9 mouse cellular contexts compared by ENCODE assay signal in genomic region chr9:41072786-41073185, GRCm38 (mm10).
DNase-seq lines count a peak whose midpoint lies in the region; ATAC-seq and TF ChIP-seq lines count a peak whose summit lies in the region.
"Had no signal": no experiment of that assay in that cellular context is flagged by ENCODE, and none has a peak within 500 bp of the region (broad histone marks: within the 10 kb centered on the region; RNA-seq: fewer than 3 reads in every experiment).

No protein-coding gene starts in this region.

- ATAC-seq in lung, postnatal 0 days: peak; percentile 49
- ATAC-seq in hindbrain, embryonic 13.5 days (ENCODE audit: low FRiP score): no peak
- ATAC-seq: midbrain, embryonic 13.5 days had no signal

- no peaks in the 10 kb centered on the region for H3K9me3 ChIP-seq in lung, postnatal 0 days (ENCODE audit: low read length)
- no peaks in the 10 kb centered on the region for H3K9me3 ChIP-seq in megakaryocyte, embryonic 14.5 days
- no peaks in the 10 kb centered on the region for H3K9me3 ChIP-seq in hindbrain, embryonic 13.5 days
- H3K9me3 ChIP-seq: midbrain, embryonic 13.5 days had no signal

- 62% methylated on average over 6 of the region's 6 CpGs for WGBS in lung, postnatal 0 days
- WGBS in hindbrain, embryonic 13.5 days: 87% methylated on average over 6 of the region's 6 CpGs

- H3K4me3 ChIP-seq in lung, postnatal 0 days (ENCODE audit: low read depth, low read length): no peak overlapping the region
- peak overlapping the region; percentile 92 for H3K4me3 ChIP-seq in megakaryocyte, embryonic 14.5 days (replicated peaks)
- H3K4me3 ChIP-seq in hindbrain, embryonic 13.5 days: no peak overlapping the region
- H3K4me3 ChIP-seq: midbrain, embryonic 13.5 days had no signal

- TF ChIP-seq EP300 in lung, postnatal 0 days (IDR thresholded peaks at IDR 0.05): no peak

- no peak overlapping the region for H3K4me2 ChIP-seq in lung, postnatal 0 days (replicated peaks; ENCODE audit: low read depth, low read length)
- H3K4me2 ChIP-seq in hindbrain, embryonic 13.5 days: no peak overlapping the region
- H3K4me2 ChIP-seq: midbrain, embryonic 13.5 days had no signal

- H3K27me3 ChIP-seq in lung, postnatal 0 days (replicated peaks; ENCODE audit: insufficient read depth, low read length): no peaks in the 10 kb centered on the region
- H3K27me3 ChIP-seq in megakaryocyte, embryonic 14.5 days (replicated peaks): no peaks in the 10 kb centered on the region
- H3K27me3 ChIP-seq in hindbrain, embryonic 13.5 days: no peaks in the 10 kb centered on the region
- H3K27me3 ChIP-seq: midbrain, embryonic 13.5 days had no signal

- no peak for DNase-seq in lung, postnatal 0 days (ENCODE audit: low spot score)
- no peak for DNase-seq in lung, postnatal 14 days
- DNase-seq in c-Kit-positive CD71-positive TER-119-positive erythroid progenitor cells, embryonic 14.5 days (ENCODE audit: low spot score): peak; percentile 68
- peak; percentile 55 for DNase-seq in thymus, postnatal 14 days
- DNase-seq in urinary bladder, postnatal 4 days (ENCODE audit: low spot score in 2 of 2): no peak
- no peak for DNase-seq in Muller cell, postnatal 12 days (ENCODE audit: inconsistent ontology term)

- 0 out of 2 replicates have a peak, but pooled peaks cover 3% of the 10 kb centered on the region for H3K4me1 ChIP-seq in lung, postnatal 0 days (ENCODE audit: insufficient read depth, low read depth, low read length)
- peaks cover 93% of the 10 kb centered on the region for H3K4me1 ChIP-seq in megakaryocyte, embryonic 14.5 days
- H3K4me1 ChIP-seq in hindbrain, embryonic 13.5 days (replicated peaks): peaks cover 22% of the 10 kb centered on the region

- TF ChIP-seq CTCF in lung, postnatal 0 days (IDR thresholded peaks at IDR 0.05): no peak

- no peak overlapping the region for H3K27ac ChIP-seq in lung, postnatal 0 days (ENCODE audit: low read length)
- H3K27ac ChIP-seq in hindbrain, embryonic 13.5 days: no peak overlapping the region
- H3K27ac ChIP-seq: midbrain, embryonic 13.5 days had no signal

- H3K36me3 ChIP-seq in lung, postnatal 0 days (ENCODE audit: insufficient read depth, low read length): no peaks in the 10 kb centered on the region
- peaks cover 62% of the 10 kb centered on the region for H3K36me3 ChIP-seq in megakaryocyte, embryonic 14.5 days (replicated peaks; ENCODE audit: low read length)
- H3K36me3 ChIP-seq in hindbrain, embryonic 13.5 days: no peaks in the 10 kb centered on the region
- H3K36me3 ChIP-seq: midbrain, embryonic 13.5 days had no signal

- H3K9ac ChIP-seq in lung, postnatal 0 days (replicated peaks; ENCODE audit: low read depth): no peak overlapping the region
- H3K9ac ChIP-seq in hindbrain, embryonic 13.5 days: no peak overlapping the region
- H3K9ac ChIP-seq: midbrain, embryonic 13.5 days had no signal

Comparison
In these comparisons a context has a peak if more than half of its experiments do, and no peak if none do; other contexts are left out.
1. DNase-seq: peak in c-Kit-positive CD71-positive TER-119-positive erythroid progenitor cells, embryonic 14.5 days (single experiment) and thymus, postnatal 14 days (single experiment); none in lung, postnatal 0 days (single experiment), lung, postnatal 14 days (single experiment), urinary bladder, postnatal 4 days (0 of 2) and Muller cell, postnatal 12 days (single experiment).